Mouse (Mus musculus): ENCODE measurements at regions not wholly inside any gene's neighbourhood (a gene's known extent, or its start where the extent isn't known, plus 50 kb on each side); places are given as distances from the start of the nearest gene placed in this dataset.

- no peaks in the 10 kb centered on the region for H3K27me3 ChIP-seq (ENCODE audit: control insufficient read depth, insufficient read depth, low read depth, low read length)
- no peak overlapping the region for H3K9ac ChIP-seq (ENCODE audit: low read depth, low read length)
- no peaks in the 10 kb centered on the region for H3K36me3 ChIP-seq (ENCODE audit: control insufficient read depth, insufficient read depth)
- no peaks in the 10 kb centered on the region for H3K4me1 ChIP-seq (ENCODE audit: control insufficient read depth, low read depth, low read length)
- no peak for ATAC-seq (ENCODE audit: low read depth)
- H3K27ac ChIP-seq (ENCODE audit: low read length) = no peak overlapping the region
- H3K4me2 ChIP-seq (ENCODE audit: low read depth, low read length) = no peak overlapping the region
- no peaks in the 10 kb centered on the region for H3K9me3 ChIP-seq (replicated peaks; ENCODE audit: control insufficient read depth, low read length)
- H3K4me3 ChIP-seq (ENCODE audit: low read depth, low read length) = no peak overlapping the region
Measured at GRCm38 (mm10) chr8:42442786-42443185, 698.5 kb downstream of the Triml1 start.

DNA sequence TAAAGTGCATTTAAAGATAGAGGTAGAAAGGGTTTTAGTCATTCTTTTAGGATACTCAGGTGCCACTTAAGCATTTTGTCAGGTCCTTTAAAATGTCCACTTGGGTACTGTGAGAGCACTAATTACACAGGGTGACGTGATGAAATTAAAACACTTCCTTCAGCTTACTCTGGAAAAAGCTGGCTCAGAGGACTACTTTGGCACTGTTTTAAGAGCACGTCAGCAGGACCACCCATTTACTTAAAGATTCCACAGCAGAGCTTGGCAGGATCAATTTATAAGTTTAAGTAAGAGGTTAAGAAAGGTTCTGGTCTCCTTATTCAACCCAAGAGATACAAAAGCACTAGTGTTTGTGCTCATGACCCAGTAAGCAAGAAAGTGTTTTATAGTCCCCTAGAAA is 738.7 kb downstream of the Triml1 start:
- Histone ChIP-seq H3K9me3 (replicated peaks; ENCODE audit: control insufficient read depth, low read length) (no peaks in the 10 kb centered on the region), H3K36me3 (ENCODE audit: control insufficient read depth, insufficient read depth) (no peaks in the 10 kb centered on the region), H3K4me2 (ENCODE audit: low read depth, low read length) (no peak overlapping the region), H3K4me1 (ENCODE audit: control insufficient read depth, low read depth, low read length) (no peaks in the 10 kb centered on the region), H3K27me3 (ENCODE audit: control insufficient read depth, insufficient read depth, low read depth, low read length) (no peaks in the 10 kb centered on the region), H3K9ac (ENCODE audit: low read depth, low read length) (no peak overlapping the region), H3K27ac (ENCODE audit: low read length) (no peak overlapping the region), H3K4me3 (ENCODE audit: low read depth, low read length) (no peak overlapping the region)
- no peak for ATAC-seq (ENCODE audit: low read depth)
- 53% methylated on average over 2 of the region's 2 CpGs for WGBS (ENCODE audit: insufficient replicate concordance)

GRCm38 (mm10) chr8:42396886-42397285 is 744.4 kb downstream of the Triml1 start:
- 40% methylated on average over 3 of the region's 3 CpGs for WGBS (ENCODE audit: insufficient replicate concordance)
- no peak overlapping the region for H3K9ac ChIP-seq (ENCODE audit: low read depth, low read length)

DNA sequence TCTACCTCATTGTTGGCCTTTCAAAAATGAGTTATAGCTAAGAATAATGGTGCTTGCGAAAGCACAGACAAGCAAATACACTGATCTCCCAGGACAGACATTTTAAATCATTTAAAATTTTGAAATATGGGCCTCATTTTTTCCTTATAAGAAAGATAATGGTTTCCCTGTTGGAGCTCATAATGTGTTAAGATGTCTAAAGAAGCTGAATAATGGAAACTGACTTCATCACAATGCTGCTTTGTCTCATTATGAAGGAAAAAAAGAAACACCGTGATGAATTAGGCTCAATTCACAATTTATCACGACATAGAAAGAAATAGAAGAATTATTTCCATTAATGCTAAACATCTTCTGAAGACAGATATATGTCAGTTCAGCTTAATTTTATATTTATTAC is 752.5 kb downstream of the Triml1 start:
- Histone ChIP-seq H3K4me1 (ENCODE audit: control insufficient read depth, low read depth, low read length) (no peaks in the 10 kb centered on the region), H3K9me3 (replicated peaks; ENCODE audit: control insufficient read depth, low read length) (no peaks in the 10 kb centered on the region), H3K36me3 (ENCODE audit: control insufficient read depth, insufficient read depth) (no peaks in the 10 kb centered on the region), H3K4me2 (ENCODE audit: low read depth, low read length) (no peak overlapping the region), H3K27me3 (ENCODE audit: control insufficient read depth, insufficient read depth, low read depth, low read length) (no peaks in the 10 kb centered on the region), H3K9ac (ENCODE audit: low read depth, low read length) (no peak overlapping the region), H3K27ac (ENCODE audit: low read length) (no peak overlapping the region), H3K4me3 (ENCODE audit: low read depth, low read length) (no peak overlapping the region)
- ATAC-seq (ENCODE audit: low read depth) = no peak
- 57% methylated on average over 3 of the region's 3 CpGs for WGBS (ENCODE audit: insufficient replicate concordance)

More at GRCm38 (mm10) chr8:42396886-42397285, 744.4 kb downstream of the Triml1 start:
- Histone ChIP-seq H3K27ac (ENCODE audit: low read length) (no peak overlapping the region), H3K36me3 (ENCODE audit: control insufficient read depth, insufficient read depth) (no peaks in the 10 kb centered on the region), H3K4me1 (ENCODE audit: control insufficient read depth, low read depth, low read length) (no peaks in the 10 kb centered on the region), H3K9me3 (replicated peaks; ENCODE audit: control insufficient read depth, low read length) (no peaks in the 10 kb centered on the region), H3K27me3 (ENCODE audit: control insufficient read depth, insufficient read depth, low read depth, low read length) (no peaks in the 10 kb centered on the region), H3K4me2 (ENCODE audit: low read depth, low read length) (no peak overlapping the region), H3K4me3 (ENCODE audit: low read depth, low read length) (no peak overlapping the region)
- ATAC-seq (ENCODE audit: low read depth) = no peak

- WGBS (ENCODE audit: insufficient replicate concordance) = 56% methylated on average over 3 of the region's 3 CpGs
- H3K4me2 ChIP-seq (ENCODE audit: low read depth, low read length) = no peak overlapping the region
Measured at GRCm38 (mm10) chr8:42348073-42348603, 793.1 kb downstream of the Triml1 start.

DNA sequence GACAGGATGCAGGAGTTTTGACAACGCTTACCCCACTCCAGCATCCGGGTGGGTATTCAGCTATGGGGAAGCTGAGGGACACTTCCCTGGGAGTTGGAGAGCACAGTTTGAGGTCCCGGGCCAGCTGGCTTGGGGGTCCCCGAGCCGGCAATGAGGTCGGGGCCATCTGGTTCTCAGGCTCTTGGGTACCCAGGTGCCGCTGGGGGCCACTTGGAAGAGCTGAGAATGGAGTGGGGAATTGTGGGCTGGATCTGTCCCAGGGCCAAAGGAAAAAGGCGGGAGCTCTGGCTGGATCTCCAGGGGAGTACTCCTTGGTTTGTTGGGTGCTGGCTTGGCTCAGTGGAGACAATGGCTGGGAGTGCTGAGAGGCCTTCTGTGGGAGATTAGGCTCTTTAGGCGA is 806.6 kb downstream of the Triml1 start:
- 72% methylated on average over 9 of the region's 9 CpGs for WGBS (ENCODE audit: insufficient replicate concordance)
- H3K9ac ChIP-seq (ENCODE audit: low read depth, low read length) = no peak overlapping the region

More at GRCm38 (mm10) chr8:42348073-42348603, 793.1 kb downstream of the Triml1 start:
- Histone ChIP-seq H3K9me3 (replicated peaks; ENCODE audit: control insufficient read depth, low read length) (no peaks in the 10 kb centered on the region), H3K27me3 (ENCODE audit: control insufficient read depth, insufficient read depth, low read depth, low read length) (no peaks in the 10 kb centered on the region), H3K36me3 (ENCODE audit: control insufficient read depth, insufficient read depth) (no peaks in the 10 kb centered on the region), H3K27ac (ENCODE audit: low read length) (no peak overlapping the region), H3K4me3 (ENCODE audit: low read depth, low read length) (no peak overlapping the region), H3K4me1 (ENCODE audit: control insufficient read depth, low read depth, low read length) (no peaks in the 10 kb centered on the region), H3K9ac (ENCODE audit: low read depth, low read length) (no peak overlapping the region)
- ATAC-seq (ENCODE audit: low read depth) = no peak

DNA sequence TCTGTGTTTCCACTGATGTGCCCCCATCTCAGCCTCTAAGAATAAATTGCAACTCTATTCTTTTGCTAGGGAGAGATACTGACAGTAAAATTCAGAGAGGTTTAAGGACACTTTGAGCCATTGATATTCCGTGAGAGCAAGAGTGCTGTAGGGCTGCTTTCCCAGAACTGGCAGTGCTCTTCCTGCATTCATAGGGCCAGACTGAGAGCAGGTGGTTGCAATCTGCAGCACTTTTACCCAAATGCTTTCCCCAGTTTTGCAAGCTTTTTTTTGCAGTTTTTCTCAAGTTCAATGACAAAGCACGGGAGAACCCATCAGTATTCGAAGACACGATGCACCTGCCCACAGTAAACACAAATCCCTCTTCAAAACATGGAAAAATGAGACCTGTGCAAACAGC is 816.6 kb downstream of the Triml1 start:
- H3K9me3 ChIP-seq (replicated peaks; ENCODE audit: control insufficient read depth, low read length) = no peaks in the 10 kb centered on the region
- no peaks in the 10 kb centered on the region for H3K4me1 ChIP-seq (ENCODE audit: control insufficient read depth, low read depth, low read length)
- H3K27ac ChIP-seq (ENCODE audit: low read length) = no peak overlapping the region
- no peaks in the 10 kb centered on the region for H3K36me3 ChIP-seq (ENCODE audit: control insufficient read depth, insufficient read depth)
- no peak overlapping the region for H3K9ac ChIP-seq (ENCODE audit: low read depth, low read length)
- WGBS (ENCODE audit: insufficient replicate concordance) = 57% methylated on average over 4 of the region's 4 CpGs
- H3K4me3 ChIP-seq (ENCODE audit: low read depth, low read length) = no peak overlapping the region
- no peaks in the 10 kb centered on the region for H3K27me3 ChIP-seq (ENCODE audit: control insufficient read depth, insufficient read depth, low read depth, low read length)
- no peak overlapping the region for H3K4me2 ChIP-seq (ENCODE audit: low read depth, low read length)
- ATAC-seq (ENCODE audit: low read depth) = no peak

More for the DNA sequence above, 806.6 kb downstream of the Triml1 start:
- Histone ChIP-seq H3K4me3 (ENCODE audit: low read depth, low read length) (no peak overlapping the region), H3K4me1 (ENCODE audit: control insufficient read depth, low read depth, low read length) (no peaks in the 10 kb centered on the region), H3K9me3 (replicated peaks; ENCODE audit: control insufficient read depth, low read length) (no peaks in the 10 kb centered on the region), H3K4me2 (ENCODE audit: low read depth, low read length) (no peak overlapping the region), H3K36me3 (ENCODE audit: control insufficient read depth, insufficient read depth) (no peaks in the 10 kb centered on the region), H3K27ac (ENCODE audit: low read length) (no peak overlapping the region), H3K27me3 (ENCODE audit: control insufficient read depth, insufficient read depth, low read depth, low read length) (no peaks in the 10 kb centered on the region)
- ATAC-seq (ENCODE audit: low read depth) = no peak

GRCm38 (mm10) chr8:42322862-42323261 is 818.4 kb downstream of the Triml1 start:
- H3K4me2 ChIP-seq (ENCODE audit: low read depth, low read length) = no peak overlapping the region
- ATAC-seq (ENCODE audit: low read depth) = no peak
- no peaks in the 10 kb centered on the region for H3K36me3 ChIP-seq (ENCODE audit: control insufficient read depth, insufficient read depth)
- H3K4me3 ChIP-seq (ENCODE audit: low read depth, low read length) = no peak overlapping the region
- H3K27ac ChIP-seq (ENCODE audit: low read length) = no peak overlapping the region
- no peak overlapping the region for H3K9ac ChIP-seq (ENCODE audit: low read depth, low read length)
- no peaks in the 10 kb centered on the region for H3K9me3 ChIP-seq (replicated peaks; ENCODE audit: control insufficient read depth, low read length)
- H3K27me3 ChIP-seq (ENCODE audit: control insufficient read depth, insufficient read depth, low read depth, low read length) = no peaks in the 10 kb centered on the region
- no peaks in the 10 kb centered on the region for H3K4me1 ChIP-seq (ENCODE audit: control insufficient read depth, low read depth, low read length)

DNA sequence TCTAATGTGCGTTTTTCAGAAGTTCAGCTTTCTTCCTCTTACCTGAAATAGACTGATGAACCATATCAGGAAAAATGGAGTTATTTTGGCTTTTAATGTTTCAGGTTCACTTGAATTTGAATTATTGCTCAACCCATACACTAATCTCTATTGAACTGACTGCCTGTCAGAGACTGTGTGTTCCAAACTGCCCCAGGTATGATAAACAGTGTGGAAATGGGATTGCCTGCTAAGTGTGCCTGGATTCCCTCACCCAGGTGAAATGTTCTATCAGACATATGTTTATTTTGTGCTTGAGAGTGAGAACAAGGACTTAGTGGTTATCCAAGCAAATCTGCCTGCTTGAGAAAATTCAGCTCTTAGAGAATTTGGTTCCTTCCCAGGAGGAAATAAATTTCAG is 830.2 kb downstream of the Triml1 start:
- Histone ChIP-seq H3K27ac (ENCODE audit: low read length) (no peak overlapping the region), H3K36me3 (ENCODE audit: control insufficient read depth, insufficient read depth) (no peaks in the 10 kb centered on the region), H3K27me3 (ENCODE audit: control insufficient read depth, insufficient read depth, low read depth, low read length) (no peaks in the 10 kb centered on the region), H3K9me3 (replicated peaks; ENCODE audit: control insufficient read depth, low read length) (no peaks in the 10 kb centered on the region), H3K4me3 (ENCODE audit: low read depth, low read length) (no peak overlapping the region), H3K9ac (ENCODE audit: low read depth, low read length) (no peak overlapping the region), H3K4me2 (ENCODE audit: low read depth, low read length) (no peak overlapping the region), H3K4me1 (ENCODE audit: control insufficient read depth, low read depth, low read length) (no peaks in the 10 kb centered on the region)
- ATAC-seq (ENCODE audit: low read depth) = no peak
- 46% methylated on average over 1 of the region's 1 CpGs for WGBS (ENCODE audit: insufficient replicate concordance)

DNA sequence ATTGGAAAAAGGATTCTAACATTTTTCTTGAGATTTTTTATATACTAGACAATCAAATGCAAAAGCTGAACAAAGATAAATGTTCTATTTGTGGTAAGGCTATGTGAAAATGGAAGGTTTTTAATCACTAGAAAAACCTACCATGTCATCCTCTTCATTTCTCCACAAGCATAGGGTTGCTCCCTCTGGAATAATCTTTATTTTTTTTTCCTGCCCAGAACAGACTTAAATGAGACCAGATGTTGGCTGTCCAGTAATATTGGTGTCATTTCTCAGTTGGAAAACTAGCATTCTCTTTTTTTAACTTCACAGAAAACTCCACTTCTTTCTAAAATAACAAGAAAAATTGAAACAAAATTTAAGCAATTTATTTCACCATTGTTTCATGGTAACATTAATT is 849.9 kb downstream of the Triml1 start:
- no peak overlapping the region for H3K4me2 ChIP-seq (ENCODE audit: low read depth, low read length)
- H3K9me3 ChIP-seq (replicated peaks; ENCODE audit: control insufficient read depth, low read length) = no peaks in the 10 kb centered on the region
- H3K36me3 ChIP-seq (ENCODE audit: control insufficient read depth, insufficient read depth) = no peaks in the 10 kb centered on the region
- no peak overlapping the region for H3K4me3 ChIP-seq (ENCODE audit: low read depth, low read length)
- no peak overlapping the region for H3K9ac ChIP-seq (ENCODE audit: low read depth, low read length)
- H3K27ac ChIP-seq (ENCODE audit: low read length) = no peak overlapping the region
- no peaks in the 10 kb centered on the region for H3K27me3 ChIP-seq (ENCODE audit: control insufficient read depth, insufficient read depth, low read depth, low read length)
- ATAC-seq (ENCODE audit: low read depth) = no peak
- no peaks in the 10 kb centered on the region for H3K4me1 ChIP-seq (ENCODE audit: control insufficient read depth, low read depth, low read length)
